Mouse (Mus musculus) forebrain, embryonic 14.5 days (tissue): ENCODE measurements at regions not wholly inside any gene's neighbourhood (a gene's known extent, or its start where the extent isn't known, plus 50 kb on each side); places are given as distances from the start of the nearest gene placed in this dataset.
"Not testable (repeated sequence)": the region's sequence is repeated elsewhere in the genome, so short reads cannot be mapped to it uniquely, and the experiment has no call there.

ENCODE experiments used
- ATAC-seq: fragments of 200-750 bp; cut with Nextera tagmentation; 2 replicates; pipeline ENCODE4 v1.8.0; 2017; ENCODE audit warnings: mild to moderate bottlenecking, moderate library complexity
- DNase-seq: peaks from one replicate; pipeline ENCODE4 v3.0.0-alpha.2; 2015; ENCODE audit warnings: low spot score
- H3K27ac ChIP-seq: fragments of 300-500 bp; sonication (generic); 2 replicates; pipeline ENCODE4 v1.5.1; 2014; ENCODE audit warnings: low read depth, mild to moderate bottlenecking, control low read depth, low read length, moderate library complexity
- H3K27me3 ChIP-seq: fragments of 300-500 bp; sonication (generic); replicated peaks from 2 replicates; pipeline ENCODE4 v1.6.1; 2014; ENCODE audit warnings: low read length, control low read depth, mixed read lengths; ENCODE audit not compliant: control insufficient read depth, insufficient read depth
- H3K36me3 ChIP-seq: fragments of 300-500 bp; sonication (generic); 2 replicates; pipeline ENCODE4 v1.6.1; 2014; ENCODE audit warnings: low read length, control low read depth; ENCODE audit not compliant: control insufficient read depth, insufficient read depth
- H3K4me1 ChIP-seq: fragments of 300-500 bp; sonication (generic); 2 replicates; pipeline ENCODE4 v1.6.1; 2014; ENCODE audit warnings: antibody characterized with exemption, low read length, control low read depth; ENCODE audit not compliant: control insufficient read depth, insufficient read depth
- H3K4me2 ChIP-seq: fragments of 300-500 bp; sonication (generic); 2 replicates; pipeline ENCODE4 v1.6.1; 2014; ENCODE audit warnings: mild to moderate bottlenecking, control low read depth, low read length
- H3K4me3 ChIP-seq: fragments of 300-500 bp; sonication (generic); 2 replicates; pipeline ENCODE4 v1.5.1; 2014; ENCODE audit warnings: low read depth, low read length, control low read depth
- H3K9ac ChIP-seq: fragments of 300-500 bp; sonication (generic); 2 replicates; pipeline ENCODE4 v1.6.1; 2014; ENCODE audit warnings: mild to moderate bottlenecking, low read length, control low read depth, moderate library complexity
- H3K9me3 ChIP-seq: fragments of 300-500 bp; sonication (generic); replicated peaks from 2 replicates; pipeline ENCODE4 v1.6.1; 2016; ENCODE audit warnings: low read length, control low read depth, mixed read lengths; ENCODE audit not compliant: control insufficient read depth
- WGBS: fragments of 180-500 bp; shearing (Covaris S2); extraction: QIAGEN DNeasy Blood & Tissue Kit; methylation state at CpG from one replicate; pipeline ENCODE4 v1.1.7; 2014; 5-methylcytosine and 5-hydroxymethylcytosine counted together

- no peak for DNase-seq
- ATAC-seq: no peak
- H3K9ac ChIP-seq: no peak overlapping the region
- no peaks in the 10 kb centered on the region for H3K4me1 ChIP-seq
- no peaks in the 10 kb centered on the region for H3K27me3 ChIP-seq
- WGBS: 81% methylated on average over 4 of the region's 4 CpGs
- no peak overlapping the region for H3K27ac ChIP-seq
- no peaks in the 10 kb centered on the region for H3K36me3 ChIP-seq
- no peak overlapping the region for H3K4me2 ChIP-seq
- no peaks in the 10 kb centered on the region for H3K9me3 ChIP-seq
- H3K4me3 ChIP-seq: no peak overlapping the region
Measured at GRCm38 (mm10) chr19:54116829-54117228, 72.9 kb downstream of the Adra2a start.

DNA sequence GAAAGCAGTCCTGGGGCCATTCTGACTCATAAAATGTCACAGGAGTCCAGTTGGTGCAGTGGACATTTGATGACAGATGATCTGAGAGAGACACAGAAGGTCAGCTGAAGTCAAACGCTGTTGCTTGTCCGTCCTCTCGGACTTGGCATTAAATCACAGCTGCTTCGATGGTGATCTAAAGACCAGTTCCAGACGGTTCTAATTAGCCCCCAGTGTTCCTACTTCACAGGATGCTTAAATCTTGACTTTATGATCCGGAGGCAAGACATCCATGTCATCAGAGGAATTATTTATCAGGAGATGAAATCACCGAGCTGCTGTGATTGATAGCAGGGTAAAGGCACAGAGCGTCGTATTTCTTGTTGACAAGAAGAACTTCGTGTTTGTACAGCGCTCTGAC, 73.7 kb downstream of the Adra2a start:
- Histone ChIP-seq H3K9me3 (no peaks in the 10 kb centered on the region), H3K9ac (no peak overlapping the region), H3K27ac (no peak overlapping the region), H3K36me3 (no peaks in the 10 kb centered on the region), H3K4me2 (no peak overlapping the region), H3K4me1 (no peaks in the 10 kb centered on the region), H3K4me3 (no peak overlapping the region), H3K27me3 (no peaks in the 10 kb centered on the region)
- no peak for ATAC-seq
- WGBS: 87% methylated on average over 11 of the region's 11 CpGs
- no peak for DNase-seq

DNA sequence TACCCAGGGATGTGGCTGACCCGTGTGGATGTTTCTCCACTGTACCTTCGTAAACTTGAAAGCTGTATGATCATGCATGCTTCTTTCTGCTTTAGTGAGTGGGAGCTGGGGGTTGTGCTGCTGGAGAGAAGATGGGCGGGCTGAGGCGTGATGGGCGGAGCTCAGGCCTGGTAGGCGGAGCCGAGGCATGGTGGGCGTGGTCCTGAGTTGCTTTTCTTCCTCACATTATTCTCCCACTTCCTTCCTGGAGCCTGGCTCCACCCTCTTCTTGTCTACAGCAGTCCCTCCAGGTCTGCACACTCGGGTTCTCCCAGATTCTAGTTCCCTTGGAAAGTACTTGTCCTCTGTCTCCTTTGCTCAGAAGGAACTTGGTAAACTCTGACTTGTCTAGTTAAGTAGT, 79.6 kb downstream of the Adra2a start:
- no peaks in the 10 kb centered on the region for H3K27me3 ChIP-seq
- no peaks in the 10 kb centered on the region for H3K9me3 ChIP-seq
- no peak overlapping the region for H3K4me3 ChIP-seq
- ATAC-seq (no peak), DNase-seq (no peak)
- no peak overlapping the region for H3K27ac ChIP-seq
- H3K36me3 ChIP-seq: no peaks in the 10 kb centered on the region
- WGBS: 82% methylated on average over 9 of the region's 9 CpGs
- H3K4me2 ChIP-seq: no peak overlapping the region
- no peaks in the 10 kb centered on the region for H3K4me1 ChIP-seq
- H3K9ac ChIP-seq: no peak overlapping the region

DNA sequence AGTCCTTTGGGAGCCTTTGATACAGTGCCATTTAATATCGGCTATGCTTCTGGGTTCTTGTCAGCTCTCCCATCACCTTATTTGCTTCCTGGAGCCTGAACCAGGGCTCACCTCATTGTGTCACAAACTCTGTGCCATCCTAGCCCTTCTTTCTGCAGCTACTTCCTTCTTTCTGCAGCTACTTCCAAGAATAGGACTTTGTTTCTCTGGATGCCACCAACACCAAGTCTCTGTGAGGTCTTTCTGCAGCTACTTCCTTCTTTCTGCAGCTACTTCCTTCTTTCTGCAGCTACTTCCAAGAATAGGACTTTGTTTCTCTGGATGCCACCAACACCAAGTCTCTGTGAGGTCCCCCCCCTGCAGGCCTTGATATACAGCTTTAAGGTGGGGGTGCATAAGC, 107.8 kb downstream of the Adra2a start:
- not testable (repeated sequence) for H3K27ac ChIP-seq, DNase-seq, H3K36me3 ChIP-seq, H3K4me2 ChIP-seq, ATAC-seq, H3K9ac ChIP-seq, H3K9me3 ChIP-seq, H3K4me1 ChIP-seq, H3K4me3 ChIP-seq, H3K27me3 ChIP-seq
- WGBS: 96% methylated on average over 1 of the region's 1 CpGs

GRCm38 (mm10) chr19:54154400-54154799, 110.4 kb downstream of the Adra2a start:
- 86% methylated on average over 4 of the region's 4 CpGs for WGBS
- Histone ChIP-seq H3K4me3 (no peak overlapping the region), H3K9ac (no peak overlapping the region), H3K27me3 (no peaks in the 10 kb centered on the region), H3K4me2 (no peak overlapping the region), H3K27ac (no peak overlapping the region), H3K9me3 (no peaks in the 10 kb centered on the region), H3K36me3 (no peaks in the 10 kb centered on the region), H3K4me1 (no peaks in the 10 kb centered on the region)
- ATAC-seq: no peak
- peak; percentile 15 for DNase-seq

- 48% methylated on average over 2 of the region's 2 CpGs for WGBS
Measured at GRCm38 (mm10) chr19:54170361-54170760, 126.4 kb downstream of the Adra2a start.

GRCm38 (mm10) chr19:54174090-54175055, 130.4 kb downstream of the Adra2a start:
- Histone ChIP-seq H3K27ac (no peak overlapping the region), H3K4me3 (no peak overlapping the region), H3K4me1 (no peaks in the 10 kb centered on the region), H3K36me3 (no peaks in the 10 kb centered on the region), H3K9me3 (no peaks in the 10 kb centered on the region), H3K4me2 (no peak overlapping the region), H3K27me3 (no peaks in the 10 kb centered on the region), H3K9ac (no peak overlapping the region)
- 86% methylated on average over 14 of the region's 14 CpGs for WGBS
- DNase-seq (no peak), ATAC-seq (no peak)

More at GRCm38 (mm10) chr19:54170361-54170760, 126.4 kb downstream of the Adra2a start:
- no peak overlapping the region for H3K4me2 ChIP-seq
- H3K27ac ChIP-seq: no peak overlapping the region
- H3K27me3 ChIP-seq: no peaks in the 10 kb centered on the region
- H3K9ac ChIP-seq: no peak overlapping the region
- no peak for ATAC-seq
- H3K4me3 ChIP-seq: no peak overlapping the region
- DNase-seq: no peak
- no peaks in the 10 kb centered on the region for H3K36me3 ChIP-seq
- no peaks in the 10 kb centered on the region for H3K4me1 ChIP-seq
- H3K9me3 ChIP-seq: no peaks in the 10 kb centered on the region

DNA sequence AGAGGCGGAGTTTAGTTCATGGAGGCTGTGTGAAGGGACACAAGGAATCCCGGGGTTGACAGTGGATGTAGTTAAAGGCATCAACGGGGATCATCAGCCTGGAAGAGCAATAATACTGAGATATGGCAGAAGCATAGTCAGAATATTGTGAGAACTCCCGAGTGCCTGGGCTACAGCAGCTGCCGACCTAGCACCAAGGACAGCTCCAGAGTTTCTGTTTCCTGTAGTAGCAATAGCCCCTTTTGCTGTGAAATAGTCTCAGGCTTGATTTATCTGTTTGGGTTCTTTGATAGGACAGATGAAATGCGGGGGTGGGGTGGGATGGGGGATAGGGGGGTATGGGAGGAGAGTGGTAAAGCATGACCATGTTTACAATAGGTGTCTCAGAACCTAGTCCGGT, 131.8 kb downstream of the Adra2a start:
- no peak overlapping the region for H3K4me3 ChIP-seq
- ATAC-seq (no peak), DNase-seq (no peak)
- no peaks in the 10 kb centered on the region for H3K9me3 ChIP-seq
- WGBS: 53% methylated on average over 7 of the region's 7 CpGs
- H3K4me2 ChIP-seq: no peak overlapping the region
- no peaks in the 10 kb centered on the region for H3K4me1 ChIP-seq
- H3K27me3 ChIP-seq: no peaks in the 10 kb centered on the region
- no peak overlapping the region for H3K9ac ChIP-seq
- H3K27ac ChIP-seq: no peak overlapping the region
- no peaks in the 10 kb centered on the region for H3K36me3 ChIP-seq

DNA sequence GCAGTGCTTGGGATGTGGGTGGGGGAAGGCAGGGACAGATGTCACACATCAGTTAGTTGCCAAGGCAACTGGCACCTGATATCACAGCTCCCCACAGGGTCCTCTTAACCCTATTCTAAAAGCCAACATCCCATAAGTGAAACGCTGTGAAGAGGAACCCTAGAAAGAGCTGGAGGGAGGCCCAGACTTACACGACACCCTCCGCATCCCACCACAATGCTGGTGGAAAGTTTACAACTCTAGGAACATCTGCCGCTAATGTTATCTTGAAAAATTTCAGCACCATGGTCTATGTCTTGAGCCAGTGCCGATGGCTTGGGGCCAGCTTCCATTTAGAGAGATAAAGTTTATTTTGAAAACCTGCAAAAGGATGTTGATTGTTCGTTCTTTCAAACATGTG, 133.5 kb downstream of the Adra2a start:
- Histone ChIP-seq H3K9ac (no peak overlapping the region), H3K4me2 (no peak overlapping the region), H3K4me3 (no peak overlapping the region), H3K36me3 (no peaks in the 10 kb centered on the region), H3K4me1 (no peaks in the 10 kb centered on the region), H3K27me3 (no peaks in the 10 kb centered on the region), H3K27ac (no peak overlapping the region), H3K9me3 (no peaks in the 10 kb centered on the region)
- ATAC-seq: no peak
- WGBS: 90% methylated on average over 6 of the region's 6 CpGs
- no peak for DNase-seq
